8 mouse cellular contexts compared by ENCODE assay signal in the genomic region with DNA sequence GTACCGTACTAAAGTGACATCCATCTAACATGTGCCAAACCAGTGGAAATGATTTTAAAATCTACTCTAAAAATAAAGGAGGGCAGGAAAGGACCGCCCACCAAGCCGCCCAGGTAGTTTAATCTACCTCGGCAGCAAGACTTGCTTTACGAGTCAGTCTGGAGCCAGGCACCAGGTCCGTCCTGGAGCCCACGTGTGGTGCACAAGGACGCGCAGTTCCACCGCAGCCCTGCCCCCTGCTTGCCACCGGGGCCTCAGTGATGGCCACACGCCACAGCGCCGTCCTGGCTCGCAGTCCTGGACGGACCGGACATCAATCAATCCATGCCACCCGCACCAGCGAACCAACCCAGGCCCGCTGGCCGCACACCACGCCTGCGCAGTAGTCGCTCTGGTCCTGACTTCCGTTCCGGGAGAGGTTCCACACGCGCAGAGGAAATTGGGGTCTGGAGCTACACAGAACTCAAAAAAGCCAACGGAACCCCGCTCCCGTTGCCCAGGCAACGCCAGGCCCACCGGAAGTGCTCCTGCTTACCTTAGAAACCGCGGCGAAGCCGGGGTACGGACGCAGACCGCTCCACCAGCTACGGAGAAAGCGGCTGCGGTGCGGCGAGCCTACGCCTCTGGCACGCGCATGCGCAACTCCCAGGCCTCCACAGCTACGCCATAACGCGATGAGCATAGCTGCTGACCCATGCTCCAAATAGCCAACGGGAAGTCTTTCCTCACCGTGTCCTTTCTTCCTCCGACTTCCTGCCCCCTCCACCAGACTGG. TPM values are rescaled to one million over a fixed set of nuclear protein-coding genes. Genes with fewer than 3 reads are reported as not detected.
A peak's percentile ranks its signal among the peaks of the same experiment; 100 is the strongest.
DNase-seq lines count a peak whose midpoint lies in the region; ATAC-seq and TF ChIP-seq lines count a peak whose summit lies in the region.

A gene (minus strand): TSS at position 625 of the 774 bp plus-strand sequence.

- H3K4me3 ChIP-seq in brown adipose tissue, adult 24 weeks (ENCODE audit: insufficient read depth, low read depth, low read length): peak within 1 kb of the TSS; percentile 70
- peak within 1 kb of the TSS; percentile 72 for H3K4me3 ChIP-seq in heart, embryonic 13.5 days
- H3K4me3 ChIP-seq in kidney, postnatal 0 days (replicated peaks; ENCODE audit: low read depth, low read length): peak within 1 kb of the TSS; percentile 53
- peak within 1 kb of the TSS; percentile 69 for H3K4me3 ChIP-seq in liver, embryonic 11.5 days (ENCODE audit: low read depth, low read length)
- peak within 1 kb of the TSS; percentile 51 for H3K4me3 ChIP-seq in myocyte

- H3K4me2 ChIP-seq in heart, embryonic 13.5 days: peak within 1 kb of the TSS; percentile 85
- H3K4me2 ChIP-seq in kidney, postnatal 0 days (ENCODE audit: low read length): peak within 1 kb of the TSS; percentile 85
- H3K4me2 ChIP-seq in liver, embryonic 11.5 days: peak within 1 kb of the TSS; percentile 96
- peak within 1 kb of the TSS; percentile 82 for H3K4me2 ChIP-seq in myocyte (ENCODE audit: low read depth)

- WGBS in heart, embryonic 13.5 days: 1% methylated on average over 55 of the region's 55 CpGs
- WGBS in kidney, postnatal 0 days: under 1% methylated on average over 55 of the region's 55 CpGs
- 1% methylated on average over 55 of the region's 55 CpGs for WGBS in liver, embryonic 11.5 days

- peak within 1 kb of the TSS; percentile 72 for H3ac ChIP-seq in myocyte (ENCODE audit: control insufficient read depth, insufficient read length)

- peak within 1 kb of the TSS; percentile 97 for H3K27ac ChIP-seq in brown adipose tissue, adult 24 weeks (replicated peaks; ENCODE audit: low read depth, low read length)
- H3K27ac ChIP-seq in heart, embryonic 13.5 days (replicated peaks): peak within 1 kb of the TSS; percentile 88
- peak within 1 kb of the TSS; percentile 95 for H3K27ac ChIP-seq in kidney, postnatal 0 days
- H3K27ac ChIP-seq in liver, embryonic 11.5 days (ENCODE audit: low read depth, low read length): peak within 1 kb of the TSS; percentile 95

- peaks cover 8% of the 10 kb centered on the region for H3K36me3 ChIP-seq in heart, embryonic 13.5 days
- H3K36me3 ChIP-seq in kidney, postnatal 0 days (ENCODE audit: insufficient read depth, low read length): no peaks in the 10 kb centered on the region
- H3K36me3 ChIP-seq in liver, embryonic 11.5 days (ENCODE audit: control insufficient read depth, insufficient read depth, low read length): no peaks in the 10 kb centered on the region; the same call in 1 of the 2 replicates
- H3K36me3 ChIP-seq in myocyte (ENCODE audit: control insufficient read depth, insufficient read depth): no peaks in the 10 kb centered on the region

- TF ChIP-seq CTCF in kidney, postnatal 0 days (IDR thresholded peaks at IDR 0.05; ENCODE audit: low read depth): peak; percentile 41; the same call in 1 of the 2 replicates

- H3K4me1 ChIP-seq in brown adipose tissue, adult 24 weeks (ENCODE audit: control insufficient read depth, insufficient read depth, insufficient read length, low read length): peaks cover 4% of the 10 kb centered on the region; the same call in 1 of the 2 replicates
- H3K4me1 ChIP-seq in heart, embryonic 13.5 days: peaks cover 19% of the 10 kb centered on the region
- 0 out of 2 replicates have a peak, but pooled peaks cover 7% of the 10 kb centered on the region for H3K4me1 ChIP-seq in kidney, postnatal 0 days (replicated peaks; ENCODE audit: insufficient read depth, low read length)
- peaks cover 11% of the 10 kb centered on the region for H3K4me1 ChIP-seq in liver, embryonic 11.5 days (replicated peaks; ENCODE audit: control insufficient read depth, insufficient read depth, low read length)

- H3K79me2 ChIP-seq in myocyte (ENCODE audit: control insufficient read depth, insufficient read depth): no peaks in the 10 kb centered on the region

- DNase-seq in kidney, postnatal 0 days (ENCODE audit: low spot score): peak; percentile 94
- DNase-seq in liver, embryonic 11.5 days (ENCODE audit: low spot score): peak; percentile 88
- DNase-seq in spleen, postnatal 4 days (ENCODE audit: low spot score in 2 of 2): peak; percentile 81 to 93

- peak within 1 kb of the TSS; percentile 85 for H3K9ac ChIP-seq in heart, embryonic 13.5 days
- H3K9ac ChIP-seq in kidney, postnatal 0 days (ENCODE audit: low read depth, low read length): peak within 1 kb of the TSS; percentile 71
- peak within 1 kb of the TSS; percentile 85 for H3K9ac ChIP-seq in liver, embryonic 11.5 days (ENCODE audit: low read depth, low read length)

- peak; percentile 74 for TF ChIP-seq POLR2A in myocyte (IDR thresholded peaks at IDR 0.05; ENCODE audit: insufficient read length, low read depth)

- H3K27me3 ChIP-seq in heart, embryonic 13.5 days (replicated peaks): no peaks in the 10 kb centered on the region; the same call in 1 of the 2 replicates
- no peaks in the 10 kb centered on the region for H3K27me3 ChIP-seq in kidney, postnatal 0 days (ENCODE audit: insufficient read depth, low read length)
- H3K27me3 ChIP-seq in liver, embryonic 11.5 days (replicated peaks; ENCODE audit: control insufficient read depth, insufficient read depth, low read length): no peaks in the 10 kb centered on the region
- no peaks in the 10 kb centered on the region for H3K27me3 ChIP-seq in myocyte (ENCODE audit: control insufficient read depth, insufficient read depth, insufficient read length)

- H3K9me3 ChIP-seq in heart, embryonic 13.5 days: no peaks in the 10 kb centered on the region
- no peaks in the 10 kb centered on the region for H3K9me3 ChIP-seq in kidney, postnatal 0 days (replicated peaks; ENCODE audit: low read length)
- no peaks in the 10 kb centered on the region for H3K9me3 ChIP-seq in liver, embryonic 11.5 days (ENCODE audit: control insufficient read depth, low read length)

- ATAC-seq in CD4-positive, CD25-positive, alpha-beta regulatory T cell, adult 4 months: peak; percentile 79
- peak; percentile 85 for ATAC-seq in erythroid progenitor cell, adult 5-6 weeks (replicated peaks; ENCODE audit: low FRiP score, poor library complexity, severe bottlenecking)
- peak; percentile 81 for ATAC-seq in heart, embryonic 13.5 days (ENCODE audit: extremely low read depth, insufficient number of reproducible peaks, low FRiP score, low TSS enrichment)
- ATAC-seq in kidney, postnatal 0 days (replicated peaks; ENCODE audit: low FRiP score, low read depth): peak; percentile 88
- ATAC-seq in liver, embryonic 11.5 days (replicated peaks; ENCODE audit: low FRiP score): peak; percentile 86

TF ChIP-seq in myocyte, 11 proteins besides CTCF, POLR2A, EP300 and RAD21:
- TF ChIP-seq TCF12 (IDR thresholded peaks at IDR 0.05; ENCODE audit: insufficient read depth, poor library complexity, severe bottlenecking) (no peak), MYOD1 (IDR thresholded peaks at IDR 0.05; ENCODE audit: control insufficient read depth in 1 of 3, insufficient read length in 2 of 3, low read depth in 2 of 3) (peak in 1 of 3 experiments; percentile 43), POLR2AphosphoS2 (IDR thresholded peaks at IDR 0.05; ENCODE audit: insufficient read length, low read depth) (peak; percentile 69)

RNA-seq across cellular contexts. Expression of the gene that starts here (rescaled TPM):
- 10 to 100 TPM; 34.6 to 43.5 TPM for polyA plus RNA-seq in CD4-positive, CD25-positive, alpha-beta regulatory T cell, adult 4 months (2017; shearing (Covaris generic))
- 2.4 and 4.6 TPM in 2 replicates for polyA plus RNA-seq in brown adipose tissue, adult 24 weeks (2012; ENCODE audit: insufficient read depth, insufficient read length, missing spikeins)
- 27.7 and 32.8 TPM in 2 replicates for total RNA-seq in erythroid progenitor cell, adult 5-6 weeks (2015; ENCODE audit: low replicate concordance)
- total RNA-seq in erythroid progenitor cell, adult 5-6 weeks (2017; ENCODE audit: low replicate concordance): 5.9 and 8.1 TPM in 2 replicates
- 5.4 and 5.8 TPM in 2 replicates for polyA plus RNA-seq in heart, embryonic 13.5 days (2015; fragmentation: Nextera tagmentation; extraction: Ambion mirVana)
- 12.3 and 12.5 TPM in 2 replicates for polyA plus RNA-seq in kidney, postnatal 0 days (2015; fragmentation: Nextera tagmentation; extraction: Ambion mirVana)
- 11.1 and 13.4 TPM in 2 replicates for polyA plus RNA-seq in liver, embryonic 11.5 days (2014; fragmentation: Nextera tagmentation; extraction: Ambion mirVana)
- polyA plus RNA-seq in myocyte (2012; fragmentation: generic; extraction: Trizol): 3.6 TPM

Comparison
In these comparisons a context has a peak if more than half of its experiments do, and no peak if none do; other contexts are left out.
1. Peak in every context shown above with its lines: DNase-seq, ATAC-seq, H3K4me3 ChIP-seq and H3K27ac ChIP-seq.